Mouse (Mus musculus) right cerebral cortex, postnatal 36 days (tissue): Measurements from ENCODE around the gene Gm28230.

Experiments
- DNase-seq, 2 experiments: peaks; one replicate each; pipeline ENCODE4 v3.0.0; 2022; ENCODE audit warnings: low spot score in 2 of 2, mixed read lengths in 1 of 2

The Gm28230 gene

GRCm38 (mm10) chr2:74763976-74764375 lies 37.4 kb downstream of the Gm28230 start:
- no peak for DNase-seq

- peak in 1 of 2 experiments; percentile 3 for DNase-seq
Measured at GRCm38 (mm10) chr2:74774359-74774758, 47.8 kb downstream of the Gm28230 start.

- DNase-seq = no peak
Measured at GRCm38 (mm10) chr2:74777536-74778275, 51.2 kb downstream of the Gm28230 start.

GRCm38 (mm10) chr2:74781386-74781785 lies 54.9 kb downstream of the Gm28230 start:
- DNase-seq = no peak

DNA sequence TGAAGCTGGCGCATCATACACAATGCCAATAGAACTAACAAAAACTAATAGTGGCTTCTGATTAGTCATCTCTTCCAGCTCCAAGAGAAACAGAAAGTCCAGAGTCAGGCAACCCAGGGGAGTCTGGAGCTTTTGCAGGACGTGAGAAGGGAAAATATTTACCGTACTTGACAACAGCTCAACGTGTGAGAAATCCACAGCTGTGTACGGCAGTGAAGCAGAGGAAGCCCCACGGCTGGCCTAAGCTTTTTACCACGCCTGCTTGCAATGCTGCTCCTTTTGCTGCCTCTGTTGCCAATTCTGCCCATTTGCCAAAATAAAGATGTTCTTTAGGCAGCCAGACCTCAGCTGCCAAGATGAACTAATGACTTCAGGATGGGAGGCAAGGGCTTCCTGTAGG lies 69.0 kb downstream of the Gm28230 start:
- no peak for DNase-seq
